Mouse (Mus musculus) layer of hippocampus, adult 2 months (tissue): ENCODE measurements around the gene Map2k1. TPM values are rescaled to one million over a fixed set of nuclear protein-coding genes. Genes with fewer than 3 reads are reported as not detected.
"Not testable (repeated sequence)": the region's sequence is repeated elsewhere in the genome, so short reads cannot be mapped to it uniquely, and the experiment has no call there.

Experiments used
- DNase-seq, 2 experiments: peaks; one replicate each; pipeline ENCODE4 v3.0.0; 2022; ENCODE audit warnings: low spot score in 2 of 2
- H3K27ac ChIP-seq: fragments of 200-600 bp; 2 replicates; pipeline ENCODE4 v1.8.1; 2022
- H3K4me3 ChIP-seq: fragments of 200-600 bp; 2 replicates; pipeline ENCODE4 v1.8.1; 2022; ENCODE audit warnings: mild to moderate bottlenecking
- CTCF ChIP-seq: fragments of 200-600 bp; conservative IDR thresholded peaks from 2 replicates; pipeline ENCODE4 v1.8.1; 2022; ENCODE audit warnings: antibody characterized with exemption, mild to moderate bottlenecking, moderate library complexity
- total RNA-seq, 2 experiments: library from RNA; stranded (reverse); gene quantifications; 2 replicates each; pipeline ENCODE4 v1.2.3; 2021

Gene Map2k1
- total RNA-seq, 2 experiments from 2014 or later, result 329 to 346 TPM

GRCm38 (mm10) chr9:64217887-64218286 lies 35.5 kb downstream of the Map2k1 start:
- no peak for DNase-seq

DNA sequence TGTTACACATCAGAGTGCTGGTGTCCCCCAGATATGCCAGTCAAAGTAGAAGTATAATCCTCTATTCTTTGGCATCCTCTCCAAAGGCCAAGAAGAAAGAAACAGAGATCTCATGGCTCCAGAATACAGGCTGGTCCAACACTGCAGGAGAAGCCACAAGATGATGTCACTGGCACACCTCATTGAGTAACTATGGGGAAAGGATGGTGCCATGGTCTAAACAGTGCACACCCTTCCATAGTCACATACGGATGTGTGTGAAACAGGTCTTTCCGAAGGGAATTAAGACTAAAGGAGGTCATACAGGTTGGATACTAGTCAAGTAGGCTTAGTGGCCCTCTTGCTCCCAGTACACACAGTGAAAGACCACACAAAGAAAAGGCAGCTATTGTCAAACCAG lies 36.8 kb downstream of the Map2k1 start:
- TF ChIP-seq CTCF, result no peak
- H3K27ac ChIP-seq, result peak overlapping the region; percentile 32; the same call in 1 of the 2 replicates
- no peak for DNase-seq
- H3K4me3 ChIP-seq, result no peak overlapping the region

More at GRCm38 (mm10) chr9:64217887-64218286, 35.5 kb downstream of the Map2k1 start:
- Histone ChIP-seq H3K27ac (no peak overlapping the region), H3K4me3 (no peak overlapping the region)
- no peak for TF ChIP-seq CTCF

DNA sequence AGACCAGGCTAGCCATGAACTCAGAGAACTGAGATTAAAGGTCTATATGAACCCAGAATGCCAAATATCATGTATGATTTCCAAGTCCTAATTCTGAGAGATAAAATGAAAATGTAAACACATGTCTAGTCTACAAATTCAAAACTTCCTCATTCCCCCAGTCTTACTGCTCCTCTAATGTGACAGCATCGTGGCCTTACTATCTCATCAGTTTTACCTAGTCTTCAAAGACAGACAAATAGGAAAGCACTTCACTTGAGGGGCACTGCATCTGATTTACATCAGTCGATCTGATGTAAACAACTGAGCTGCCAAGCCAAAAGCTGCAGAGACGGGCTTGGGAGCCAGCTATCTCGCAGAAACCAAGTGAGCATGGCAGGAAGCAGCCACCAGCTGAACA lies 37.3 kb downstream of the Map2k1 start:
- H3K27ac ChIP-seq, result peak overlapping the region; percentile 32; the same call in 1 of the 2 replicates
- TF ChIP-seq CTCF, result no peak

DNA sequence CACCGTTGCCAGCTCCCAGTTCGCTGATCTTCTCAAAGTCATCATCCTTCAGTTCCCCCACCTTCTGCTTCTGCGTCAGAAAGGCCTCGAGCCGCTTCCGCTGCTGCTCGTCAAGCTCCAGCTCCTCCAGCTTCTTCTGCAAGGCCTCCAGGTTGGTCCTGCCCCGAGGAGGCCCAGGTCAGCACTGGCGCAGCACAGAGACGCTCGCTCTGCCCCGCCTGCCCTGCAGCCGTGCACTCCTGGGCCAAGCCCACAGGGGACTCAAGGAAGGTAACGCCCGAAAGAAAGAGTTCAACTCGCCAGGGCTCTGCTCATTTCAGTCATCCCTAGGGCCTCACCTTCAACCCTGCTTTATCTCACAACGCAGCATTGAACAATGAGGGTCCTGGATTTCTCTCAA lies 39.0 kb downstream of the Map2k1 start:
- H3K4me3 ChIP-seq, result no peak overlapping the region
- no peak overlapping the region; the same call in 1 of the 2 replicates for H3K27ac ChIP-seq
- no peak for TF ChIP-seq CTCF
- DNase-seq, result no peak

More for the DNA sequence above, 37.3 kb downstream of the Map2k1 start:
- DNase-seq, result no peak
- H3K4me3 ChIP-seq, result no peak overlapping the region

GRCm38 (mm10) chr9:64207509-64208084 lies 45.8 kb downstream of the Map2k1 start:
- no peak for DNase-seq
- no peak for TF ChIP-seq CTCF
- peak overlapping the region; percentile 91 for H3K27ac ChIP-seq
- H3K4me3 ChIP-seq, result no peak overlapping the region

DNA sequence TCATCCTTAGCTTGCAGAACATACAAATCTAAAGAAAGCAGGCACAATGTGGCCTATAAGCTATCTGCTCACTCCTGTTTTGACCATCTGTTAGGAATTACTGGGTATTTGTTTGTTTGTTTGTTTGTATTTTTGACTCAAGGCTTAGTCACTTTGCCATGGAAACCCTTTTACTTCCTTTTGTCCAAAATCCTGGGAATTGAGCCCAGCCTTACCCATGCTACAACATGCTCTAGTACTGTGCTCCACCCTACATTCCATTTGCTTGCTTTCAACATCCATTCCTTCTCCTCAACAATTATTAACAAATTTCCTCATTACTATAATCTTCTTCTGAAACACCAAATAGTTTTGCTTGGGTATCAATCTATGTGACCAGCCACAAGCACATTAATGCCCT lies 50.6 kb downstream of the Map2k1 start:
- no peak for TF ChIP-seq CTCF
- Histone ChIP-seq H3K27ac (no peak overlapping the region), H3K4me3 (no peak overlapping the region)
- DNase-seq, result no peak

DNA sequence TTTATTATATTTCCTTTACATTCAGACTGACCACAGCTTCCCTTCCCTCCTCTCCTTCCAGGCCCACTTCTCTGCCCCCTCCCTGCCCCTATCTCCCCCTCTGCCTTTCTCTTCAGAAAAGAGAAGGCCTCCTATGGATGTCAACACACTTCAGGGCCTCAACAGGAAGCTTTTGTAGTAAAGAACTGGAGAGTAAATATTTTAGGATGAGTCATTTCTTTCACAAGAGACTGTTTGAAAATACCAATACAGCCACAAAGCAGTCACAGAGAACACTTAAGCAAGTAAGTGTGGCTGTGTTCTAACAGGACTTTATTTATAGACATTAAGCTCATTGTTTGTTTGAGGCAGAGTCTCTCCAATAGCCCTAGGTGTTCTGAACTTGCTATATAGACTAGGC lies 51.1 kb downstream of the Map2k1 start:
- TF ChIP-seq CTCF, result no peak
- DNase-seq, result no peak
- no peak overlapping the region for H3K27ac ChIP-seq
- no peak overlapping the region for H3K4me3 ChIP-seq

DNA sequence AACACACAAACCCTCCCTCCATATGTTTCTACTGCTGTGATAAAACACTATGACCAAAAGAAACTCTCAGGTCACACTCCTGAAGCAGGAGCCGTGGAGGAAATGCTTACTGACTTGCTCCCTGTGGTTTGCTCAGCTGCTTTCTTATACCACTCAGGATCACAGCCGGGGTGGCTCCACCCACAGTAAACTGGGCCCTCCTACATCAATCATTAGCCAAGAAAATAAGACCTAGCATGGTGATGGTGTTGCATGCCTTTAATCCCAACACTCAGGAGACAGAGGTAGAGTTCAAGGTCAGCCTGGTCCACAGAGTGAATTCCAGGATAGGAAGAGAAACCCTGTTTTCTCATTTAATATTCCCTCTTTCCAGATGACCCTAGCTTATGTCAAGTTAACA lies 53.5 kb downstream of the Map2k1 start:
- no peak for DNase-seq
- H3K27ac ChIP-seq, result no peak overlapping the region
- no peak overlapping the region for H3K4me3 ChIP-seq
- TF ChIP-seq CTCF, result no peak

DNA sequence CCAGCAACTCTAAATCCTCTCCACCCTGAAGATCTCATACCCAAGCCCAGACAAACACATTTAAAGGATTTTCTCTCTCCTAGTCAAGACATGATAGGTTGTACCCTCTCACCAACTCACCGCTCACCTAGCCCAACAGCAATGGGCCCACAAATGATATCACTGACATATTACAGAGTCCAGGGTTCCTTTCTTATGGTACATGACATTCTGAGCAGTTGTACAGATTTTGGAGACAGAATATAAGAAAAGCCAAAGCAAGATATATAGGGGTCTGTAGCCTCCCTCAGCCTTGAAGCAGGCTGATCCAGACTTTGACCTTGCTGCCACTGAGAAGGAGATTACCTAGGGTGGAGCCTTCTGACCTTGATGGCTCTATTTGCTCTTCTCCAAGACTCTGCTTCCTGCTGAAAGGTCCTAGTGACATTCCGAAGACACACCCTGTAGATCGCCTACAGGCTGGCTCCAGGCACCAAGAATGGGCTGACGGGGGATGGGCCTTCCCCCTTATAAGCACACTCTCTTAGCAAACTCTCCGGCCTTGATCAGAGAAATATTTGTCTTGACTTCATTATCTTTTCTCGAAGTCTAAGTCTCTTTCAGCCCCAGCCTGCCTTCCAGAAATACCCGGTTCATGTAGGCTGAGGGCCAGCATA lies 54.5 kb downstream of the Map2k1 start:
- not testable (repeated sequence) for DNase-seq, H3K4me3 ChIP-seq, H3K27ac ChIP-seq

GRCm38 (mm10) chr9:64198068-64198762 lies 55.2 kb downstream of the Map2k1 start:
- DNase-seq, result no peak
- Histone ChIP-seq H3K27ac (no peak overlapping the region), H3K4me3 (no peak overlapping the region)
- no peak for TF ChIP-seq CTCF

DNA sequence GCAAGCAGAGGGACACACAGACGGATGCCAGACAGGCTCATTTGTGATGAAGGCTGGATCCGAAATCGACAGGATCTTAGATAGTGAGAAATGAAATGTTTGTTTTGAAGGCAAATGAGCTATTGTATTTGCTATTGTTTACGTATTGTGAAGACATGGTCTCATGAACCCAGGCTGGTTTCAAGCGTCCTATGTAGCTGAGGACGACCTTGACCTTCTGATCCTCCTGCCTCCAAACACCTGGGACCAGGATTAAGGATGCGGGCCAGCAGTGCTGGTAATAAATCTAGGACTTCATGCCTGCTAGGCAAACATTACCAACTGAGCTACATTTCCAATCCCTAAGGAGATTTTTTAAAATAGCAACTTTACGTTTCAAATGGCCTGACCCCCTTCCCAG lies 55.9 kb downstream of the Map2k1 start:
- Histone ChIP-seq H3K4me3 (no peak overlapping the region), H3K27ac (no peak overlapping the region)
- TF ChIP-seq CTCF, result no peak
- DNase-seq, result no peak

GRCm38 (mm10) chr9:64195554-64195953 lies 57.9 kb downstream of the Map2k1 start:
- Histone ChIP-seq H3K27ac (peak overlapping the region; percentile 90), H3K4me3 (no peak overlapping the region)
- TF ChIP-seq CTCF, result no peak
- DNase-seq, result peak; percentile 58 to 78

GRCm38 (mm10) chr9:64193879-64194278 lies 59.6 kb downstream of the Map2k1 start:
- DNase-seq, result no peak
- TF ChIP-seq CTCF, result no peak
- H3K27ac ChIP-seq, result no peak overlapping the region
- H3K4me3 ChIP-seq, result no peak overlapping the region

DNA sequence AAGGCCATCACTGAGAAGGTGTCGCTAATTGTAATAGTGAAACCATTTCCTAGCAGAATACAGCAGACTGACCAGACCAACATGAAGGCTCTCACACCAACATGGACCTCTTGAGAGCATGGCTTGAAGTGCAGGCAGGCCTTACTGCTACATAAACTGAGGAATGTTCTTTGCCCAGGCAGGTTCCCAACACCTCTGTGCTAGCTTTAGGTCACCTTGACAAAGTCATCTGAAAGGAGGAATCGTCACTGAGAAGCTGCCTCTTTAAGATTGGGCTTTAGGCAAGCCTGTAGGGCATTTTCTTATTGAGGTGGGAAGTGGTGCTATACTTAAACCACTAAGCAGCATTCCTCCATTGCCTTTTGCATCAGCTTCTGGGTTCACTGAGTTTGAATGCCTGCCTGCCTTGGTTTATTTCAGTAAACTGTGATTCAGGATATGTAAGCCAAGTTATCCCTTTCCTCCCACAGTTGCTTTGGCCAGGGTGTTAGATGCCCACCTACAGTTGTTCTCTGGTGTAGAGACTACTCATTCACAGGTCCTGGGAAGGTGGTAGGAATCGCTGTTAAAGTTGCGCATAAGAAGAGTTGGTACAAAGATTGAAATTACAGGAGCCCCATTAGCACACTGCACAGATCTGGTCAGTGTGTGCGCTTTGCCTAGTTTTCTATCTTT lies 69.1 kb downstream of the Map2k1 start:
- Histone ChIP-seq H3K4me3 (no peak overlapping the region), H3K27ac (no peak overlapping the region)
- DNase-seq, result no peak
- TF ChIP-seq CTCF, result no peak

- DNase-seq, H3K4me3 ChIP-seq, H3K27ac ChIP-seq: not testable (repeated sequence)
Measured at GRCm38 (mm10) chr9:64183295-64183694, 70.1 kb downstream of the Map2k1 start.
